Mouse (Mus musculus) C2C12 (cell line): ENCODE results near the gene Fbrs. TPM values are rescaled to one million over a fixed set of nuclear protein-coding genes. Genes with fewer than 3 reads are reported as not detected.
"Not testable (repeated sequence)": the region's sequence is repeated elsewhere in the genome, so short reads cannot be mapped to it uniquely, and the experiment has no call there.

Experiments used
- H3K27me3 ChIP-seq: one replicate; pipeline ENCODE4 v1.6.1; 2011; ENCODE audit not compliant: control insufficient read depth, insufficient read depth, insufficient read length
- H3K36me3 ChIP-seq: one replicate; pipeline ENCODE4 v1.6.1; 2011; ENCODE audit not compliant: control insufficient read depth, insufficient read depth
- H3K4me3 ChIP-seq: one replicate; pipeline ENCODE4 v1.5.1; 2011; ENCODE audit warnings: mild to moderate bottlenecking, control low read depth; ENCODE audit not compliant: poor library complexity, insufficient read depth, severe bottlenecking
- H3K79me2 ChIP-seq: one replicate; pipeline ENCODE4 v1.6.1; 2011; ENCODE audit not compliant: control insufficient read depth, insufficient read depth
- H3K79me3 ChIP-seq: one replicate; pipeline ENCODE4 v1.6.1; 2011; ENCODE audit warnings: low read depth, control low read depth
- H3ac ChIP-seq: one replicate; pipeline ENCODE3; 2011; ENCODE audit warnings: low read depth; ENCODE audit not compliant: control insufficient read depth, insufficient read length
- CEBPB ChIP-seq: IDR thresholded peaks from one replicate; pipeline ENCODE4 v1.6.1; 2011; ENCODE audit warnings: low read depth, mild to moderate bottlenecking, control low read depth, moderate library complexity
- CTCF ChIP-seq: IDR thresholded peaks from one replicate; pipeline ENCODE4 v1.5.1; 2011; ENCODE audit not compliant: control insufficient read depth, insufficient read depth, insufficient read length
- FOSL1 ChIP-seq: IDR thresholded peaks from one replicate; pipeline ENCODE4 v1.8.0; 2011; ENCODE audit warnings: mild to moderate bottlenecking, low read length; ENCODE audit not compliant: poor library complexity, insufficient read depth, severe bottlenecking
- MAX ChIP-seq: IDR thresholded peaks from one replicate; pipeline ENCODE4 v1.6.1; 2011; ENCODE audit warnings: mild to moderate bottlenecking, control low read depth
- MYOD1 ChIP-seq: IDR thresholded peaks from one replicate; pipeline ENCODE4 v1.6.1; 2011; ENCODE audit warnings: low read depth; ENCODE audit not compliant: control insufficient read depth, insufficient read length
- MYOG ChIP-seq: IDR thresholded peaks from one replicate; pipeline ENCODE4 v1.6.1; 2011; ENCODE audit not compliant: control insufficient read depth, insufficient read length; ENCODE audit errors: extremely low read depth
- USF1 ChIP-seq: IDR thresholded peaks from one replicate; pipeline ENCODE4 v1.6.1; 2011; ENCODE audit warnings: low read depth, mild to moderate bottlenecking, control low read depth, moderate library complexity
- polyA plus RNA-seq: library from polyadenylated mRNA; unstranded; fragments of >200 nt; fragmentation: generic; extraction: Trizol; gene quantifications from one replicate; pipeline ENCODE4 v1.2.1, GENCODE M21; 2012; ENCODE audit warnings: missing spikeins

Gene Fbrs
- polyA plus RNA-seq, 1 experiment = 20.9 TPM

- Histone ChIP-seq H3K79me2 (peaks cover 96% of the 10 kb centered on the region), H3K4me3 (no peak overlapping the region), H3K79me3 (peaks cover 69% of the 10 kb centered on the region), H3K36me3 (peaks cover 63% of the 10 kb centered on the region), H3K27me3 (no peaks in the 10 kb centered on the region), H3ac (no peak overlapping the region)
- TF ChIP-seq MYOD1 = no peak
- no peak for TF ChIP-seq USF1
- no peak for TF ChIP-seq MYOG
- TF ChIP-seq CEBPB = no peak
- no peak for TF ChIP-seq CTCF
- no peak for TF ChIP-seq FOSL1
- TF ChIP-seq MAX = no peak
These were observed 25.9 kb upstream of the Fbrs start for GRCm38 (mm10) chr7:127453056-127453455.

- TF ChIP-seq MYOG (no peak), CEBPB (no peak), FOSL1 (no peak), USF1 (no peak), MYOD1 (no peak), CTCF (no peak), MAX (no peak)
- peaks cover 73% of the 10 kb centered on the region for H3K36me3 ChIP-seq
- H3ac ChIP-seq = no peak overlapping the region
- peaks cover 81% of the 10 kb centered on the region for H3K79me2 ChIP-seq
- no peak overlapping the region for H3K4me3 ChIP-seq
- H3K27me3 ChIP-seq = no peaks in the 10 kb centered on the region
- peaks cover 63% of the 10 kb centered on the region for H3K79me3 ChIP-seq
These were observed 24.1 kb upstream of the Fbrs start for GRCm38 (mm10) chr7:127454905-127455304.

GRCm38 (mm10) chr7:127458371-127459122 lies 20.5 kb upstream of the Fbrs start:
- H3K27me3 ChIP-seq, H3K4me3 ChIP-seq, H3ac ChIP-seq: not testable (repeated sequence)
- Histone ChIP-seq H3K79me3 (peaks cover 26% of the 10 kb centered on the region), H3K36me3 (peaks cover 61% of the 10 kb centered on the region), H3K79me2 (peaks cover 45% of the 10 kb centered on the region)

- peaks cover 39% of the 10 kb centered on the region for H3K79me2 ChIP-seq
- H3K36me3 ChIP-seq = peaks cover 57% of the 10 kb centered on the region
- H3K4me3 ChIP-seq, H3K27me3 ChIP-seq, H3ac ChIP-seq: not testable (repeated sequence)
- peaks cover 22% of the 10 kb centered on the region for H3K79me3 ChIP-seq
These were observed 19.7 kb upstream of the Fbrs start, which contains the start of gene Prr14 for GRCm38 (mm10) chr7:127459311-127459710. Prr14 (plus strand) TSS chr7:127459611.

GRCm38 (mm10) chr7:127465191-127465590 lies 13.8 kb upstream of the Fbrs start:
- peaks cover 10% of the 10 kb centered on the region for H3K79me3 ChIP-seq
- H3K79me2 ChIP-seq = peaks cover 19% of the 10 kb centered on the region
- H3K4me3 ChIP-seq = no peak overlapping the region
- no peaks in the 10 kb centered on the region for H3K27me3 ChIP-seq
- peaks cover 46% of the 10 kb centered on the region for H3K36me3 ChIP-seq
- no peak for TF ChIP-seq MAX
- no peak for TF ChIP-seq CEBPB
- TF ChIP-seq MYOD1 = no peak
- TF ChIP-seq CTCF = no peak
- no peak for TF ChIP-seq MYOG
- no peak for TF ChIP-seq FOSL1
- no peak for TF ChIP-seq USF1
- H3ac ChIP-seq = no peak overlapping the region

GRCm38 (mm10) chr7:127465670-127466069 lies 13.3 kb upstream of the Fbrs start:
- not testable (repeated sequence) for H3ac ChIP-seq, H3K27me3 ChIP-seq, H3K79me3 ChIP-seq, H3K4me3 ChIP-seq
- peaks cover 42% of the 10 kb centered on the region for H3K36me3 ChIP-seq
- H3K79me2 ChIP-seq = peaks cover 19% of the 10 kb centered on the region
